Mouse (Mus musculus) MEL (cell line): ENCODE results near the gene Fam81a. TPM values are rescaled to one million over a fixed set of nuclear protein-coding genes. Genes with fewer than 3 reads are reported as not detected.

Experiments
- DNase-seq: peaks from one replicate; pipeline ENCODE4 v3.0.0; 2011; ENCODE audit warnings: low read depth, low spot score
- H3K27ac ChIP-seq: 2 replicates; pipeline ENCODE4 v1.5.1; 2012; ENCODE audit warnings: low read depth, mild to moderate bottlenecking, control low read depth, low read length, moderate library complexity; ENCODE audit not compliant: control insufficient read depth
- H3K27me3 ChIP-seq, 2 experiments: fragments of 150-350 bp in 1 of 2; sonication (generic) in 1 of 2; 2 replicates each; pipeline ENCODE4 v1.6.1; 2012; ENCODE audit warnings: low read length in 2 of 2, mild to moderate bottlenecking in 2 of 2, improper control_type of control experiment in 1 of 2, moderate library complexity in 1 of 2; ENCODE audit not compliant: insufficient read depth in 2 of 2, control insufficient read depth in 1 of 2
- H3K36me3 ChIP-seq, 2 experiments: 2 replicates each; pipeline ENCODE4 v1.6.1; 2012 to 2014; ENCODE audit warnings: low read length in 2 of 2, improper control_type of control experiment in 1 of 2, inconsistent platforms in 1 of 2, mild to moderate bottlenecking in 1 of 2; ENCODE audit not compliant: insufficient read depth in 2 of 2, control insufficient read depth in 1 of 2
- H3K4me1 ChIP-seq, 2 experiments: fragments of 150-350 bp in 1 of 2; sonication (generic) in 1 of 2; 2 replicates each; pipeline ENCODE4 v1.6.1; 2012; ENCODE audit warnings: low read length in 2 of 2, improper control_type of control experiment in 1 of 2, mild to moderate bottlenecking in 1 of 2; ENCODE audit not compliant: insufficient read depth in 2 of 2, control insufficient read depth in 1 of 2
- H3K4me3 ChIP-seq, 2 experiments: fragments of 150-350 bp in 1 of 2; sonication (generic) in 1 of 2; 2 replicates each; pipeline ENCODE4 v1.5.1; 2012; ENCODE audit warnings: low read depth in 2 of 2, low read length in 2 of 2, mild to moderate bottlenecking in 2 of 2, moderate library complexity in 2 of 2, control low read depth in 1 of 2, improper control_type of control experiment in 1 of 2; ENCODE audit not compliant: control insufficient read depth in 1 of 2, insufficient read depth in 1 of 2
- H3K79me2 ChIP-seq: 2 replicates; pipeline ENCODE4 v1.6.1; 2012; ENCODE audit warnings: mild to moderate bottlenecking, low read length, moderate library complexity; ENCODE audit not compliant: control insufficient read depth, poor library complexity, insufficient read depth
- H3K9ac ChIP-seq: 2 replicates; pipeline ENCODE4 v1.6.1; 2012; ENCODE audit warnings: low read depth, mild to moderate bottlenecking, control low read depth, low read length, moderate library complexity; ENCODE audit not compliant: control insufficient read depth, poor library complexity, severe bottlenecking
- H3K9me3 ChIP-seq: fragments of 150-350 bp; sonication (generic); replicated peaks from 2 replicates; pipeline ENCODE4 v1.6.1; 2012; ENCODE audit warnings: mild to moderate bottlenecking, low read length, improper control_type of control experiment, moderate library complexity; ENCODE audit not compliant: insufficient read depth
- CHD2 ChIP-seq: IDR thresholded peaks from 2 replicates; pipeline ENCODE4 v1.6.1; 2011; ENCODE audit warnings: low read length, improper control_type of control experiment
- CTCF ChIP-seq, 3 experiments: IDR thresholded peaks in 2 of 3; conservative IDR thresholded peaks in 1 of 3; 2 replicates each; pipeline ENCODE4 v1.5.1; 2011 to 2012; ENCODE audit warnings: low read length in 3 of 3, low read depth in 2 of 3, mild to moderate bottlenecking in 2 of 3, improper control_type of control experiment in 1 of 3, inconsistent platforms in 1 of 3, mixed read lengths in 1 of 3, moderate library complexity in 1 of 3; ENCODE audit not compliant: control insufficient read depth in 1 of 3, insufficient read depth in 1 of 3, poor library complexity in 1 of 3, severe bottlenecking in 1 of 3
- E2F4 ChIP-seq: IDR thresholded peaks from 2 replicates; pipeline ENCODE4 v1.6.1; 2011; ENCODE audit warnings: low read depth, low read length, improper control_type of control experiment, borderline replicate concordance
- EP300 ChIP-seq, 2 experiments: IDR thresholded peaks; 2 replicates each; pipeline ENCODE4 v1.6.1; 2011; ENCODE audit warnings: improper control_type of control experiment in 2 of 2, low read length in 2 of 2, low read depth in 1 of 2, mild to moderate bottlenecking in 1 of 2
- ETS1 ChIP-seq: IDR thresholded peaks from 2 replicates; pipeline ENCODE4 v1.6.1; 2012; ENCODE audit warnings: low read depth, mild to moderate bottlenecking, inconsistent platforms, low read length, improper control_type of control experiment, moderate library complexity
- GABPA ChIP-seq: IDR thresholded peaks from 2 replicates; pipeline ENCODE4 v1.6.1; 2012; ENCODE audit warnings: low read depth, mild to moderate bottlenecking, inconsistent platforms, low read length, improper control_type of control experiment, moderate library complexity
- GATA1 ChIP-seq: IDR thresholded peaks from 2 replicates; pipeline ENCODE4 v1.6.1; 2011; ENCODE audit warnings: low read depth, low read length, improper control_type of control experiment
- HCFC1 ChIP-seq: IDR thresholded peaks from 2 replicates; pipeline ENCODE4 v1.6.1; 2012; ENCODE audit warnings: low read depth, mild to moderate bottlenecking, inconsistent platforms, low read length, improper control_type of control experiment, moderate library complexity
- KAT2A ChIP-seq: conservative IDR thresholded peaks from 2 replicates; pipeline ENCODE4 v1.6.1; 2012; ENCODE audit warnings: low read depth, low read length, improper control_type of control experiment, inconsistent platforms
- MAFK ChIP-seq: IDR thresholded peaks from 2 replicates; pipeline ENCODE4 v1.6.1; 2011; ENCODE audit warnings: low read depth, mild to moderate bottlenecking, low read length, improper control_type of control experiment, borderline replicate concordance
- MAZ ChIP-seq: IDR thresholded peaks from 2 replicates; pipeline ENCODE4 v1.6.1; 2012; ENCODE audit warnings: low read depth, mild to moderate bottlenecking, inconsistent platforms, low read length, improper control_type of control experiment
- MEF2A ChIP-seq: IDR thresholded peaks from 2 replicates; pipeline ENCODE4 v1.6.1; 2014; ENCODE audit warnings: low read depth, mild to moderate bottlenecking, inconsistent platforms, low read length, improper control_type of control experiment; ENCODE audit not compliant: poor library complexity, insufficient replicate concordance, severe bottlenecking; ENCODE audit errors: extremely low read depth
- MYB ChIP-seq: IDR thresholded peaks from 2 replicates; pipeline ENCODE4 v1.6.1; 2011; ENCODE audit warnings: mild to moderate bottlenecking, low read depth, low read length, improper control_type of control experiment
- MYC ChIP-seq: IDR thresholded peaks from 2 replicates; pipeline ENCODE4 v1.6.1; 2011; ENCODE audit warnings: low read depth, mild to moderate bottlenecking, low read length, improper control_type of control experiment, moderate library complexity
- NELFE ChIP-seq: IDR thresholded peaks from 2 replicates; pipeline ENCODE4 v1.6.1; 2011; ENCODE audit warnings: low read depth, low read length, improper control_type of control experiment
- POLR2AphosphoS2 ChIP-seq: IDR thresholded peaks from 2 replicates; pipeline ENCODE4 v1.6.1; 2011; ENCODE audit warnings: low read length, improper control_type of control experiment
- POLR2AphosphoS5 ChIP-seq: IDR thresholded peaks from 2 replicates; pipeline ENCODE4 v1.6.1; 2012; ENCODE audit warnings: low read depth, borderline replicate concordance, mild to moderate bottlenecking, inconsistent platforms, low read length, moderate library complexity, mixed read lengths
- RAD21 ChIP-seq: IDR thresholded peaks from 2 replicates; pipeline ENCODE4 v1.6.1; 2011; ENCODE audit warnings: mild to moderate bottlenecking, low read depth, low read length, improper control_type of control experiment
- RCOR1 ChIP-seq: IDR thresholded peaks from 2 replicates; pipeline ENCODE4 v1.6.1; 2012; ENCODE audit warnings: low read depth, mild to moderate bottlenecking, inconsistent platforms, low read length, improper control_type of control experiment
- SIN3A ChIP-seq: IDR thresholded peaks from 2 replicates; pipeline ENCODE4 v1.6.1; 2012; ENCODE audit warnings: low read length, improper control_type of control experiment, inconsistent platforms
- TAL1 ChIP-seq: IDR thresholded peaks from 2 replicates; pipeline ENCODE4 v1.6.1; 2012; ENCODE audit warnings: mild to moderate bottlenecking, inconsistent platforms, low read length, moderate library complexity, mixed read lengths
- TBP ChIP-seq: IDR thresholded peaks from 2 replicates; pipeline ENCODE4 v1.8.0; 2011; ENCODE audit warnings: low read depth, low read length, improper control_type of control experiment
- UBTF ChIP-seq: IDR thresholded peaks from 2 replicates; pipeline ENCODE4 v1.6.1; 2012; ENCODE audit warnings: low read depth, mild to moderate bottlenecking, inconsistent platforms, low read length, improper control_type of control experiment, moderate library complexity, borderline replicate concordance; ENCODE audit not compliant: insufficient read depth
- USF2 ChIP-seq, 2 experiments: IDR thresholded peaks; 2 replicates each; pipeline ENCODE4 v1.6.1; 2011 to 2012; ENCODE audit warnings: improper control_type of control experiment in 2 of 2, low read length in 2 of 2, borderline replicate concordance in 1 of 2, inconsistent platforms in 1 of 2, low read depth in 1 of 2, mild to moderate bottlenecking in 1 of 2; ENCODE audit not compliant: insufficient read depth in 1 of 2
- ZC3H11A ChIP-seq: IDR thresholded peaks from 2 replicates; pipeline ENCODE4 v1.6.1; 2012; ENCODE audit warnings: low read depth, mild to moderate bottlenecking, inconsistent platforms, low read length, improper control_type of control experiment
- ZKSCAN1 ChIP-seq: IDR thresholded peaks from 2 replicates; pipeline ENCODE4 v1.6.1; 2012; ENCODE audit warnings: low read depth, mild to moderate bottlenecking, inconsistent platforms, low read length, improper control_type of control experiment, moderate library complexity
- ZMIZ1 ChIP-seq: IDR thresholded peaks from 2 replicates; pipeline ENCODE4 v1.6.1; 2012; ENCODE audit warnings: low read depth, mild to moderate bottlenecking, inconsistent platforms, low read length, improper control_type of control experiment, moderate library complexity
- ZNF384 ChIP-seq: IDR thresholded peaks from 2 replicates; pipeline ENCODE4 v1.6.1; 2012; ENCODE audit warnings: low read depth, mild to moderate bottlenecking, inconsistent platforms, low read length, improper control_type of control experiment
- polyA plus RNA-seq, 2 experiments: library from polyadenylated mRNA; stranded (reverse) in 1 of 2; unstranded in 1 of 2; fragments of >175 nt in 1 of 2; fragments of >200 nt in 1 of 2; gene quantifications; 2 replicates each; pipeline versions ENCODE4 v1.2.1 to v1.2.4; 2012; ENCODE audit warnings: low replicate concordance in 2 of 2, low read depth in 1 of 2; ENCODE audit not compliant: insufficient read length in 2 of 2, insufficient read depth in 1 of 2, missing spikeins in 1 of 2
- total RNA-seq: library from RNA; depleted of rRNA; stranded (reverse); fragments of 300-350 nt; gene quantifications from 2 replicates; pipeline ENCODE4 v1.2.3, GENCODE M21; 2012

Gene Fam81a
- total and polyA plus RNA-seq, 3 experiments, result not detected

DNA sequence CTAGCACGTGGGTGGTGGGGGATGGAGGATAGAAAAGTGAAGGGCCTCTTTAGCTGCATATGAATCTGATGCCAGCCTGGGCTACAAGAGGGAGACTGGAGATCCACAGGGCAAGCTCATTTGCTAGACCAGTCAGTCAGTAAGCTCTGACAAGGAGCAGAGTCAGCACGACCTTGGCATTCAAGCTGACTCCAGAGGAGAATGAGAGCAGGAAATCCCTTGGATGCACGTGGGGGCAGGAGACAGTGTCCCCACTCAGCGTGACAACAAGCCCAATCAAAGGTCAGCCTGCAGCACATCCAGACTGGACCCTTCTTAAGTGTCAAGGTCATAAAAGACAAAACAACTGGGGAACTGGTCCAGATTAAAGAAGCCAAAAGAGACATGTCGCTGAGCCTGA lies 7.6 kb downstream of the Fam81a start:
- peaks cover 3% of the 10 kb centered on the region in 2 experiments; a peak in 3 of 4 replicates for H3K27me3 ChIP-seq
- H3K36me3 ChIP-seq, result no peaks in the 10 kb centered on the region
- no peak overlapping the region for H3K4me3 ChIP-seq
- no peak for TF ChIP-seq RCOR1
- TF ChIP-seq TAL1, result no peak
- TF ChIP-seq ETS1, result no peak
- TF ChIP-seq MAFK, result no peak
- no peak for TF ChIP-seq MAZ
- no peak for TF ChIP-seq ZKSCAN1
- H3K9me3 ChIP-seq, result no peaks in the 10 kb centered on the region
- no peaks in the 10 kb centered on the region for H3K4me1 ChIP-seq
- H3K27ac ChIP-seq, result no peak overlapping the region
- no peak for DNase-seq
- no peak overlapping the region for H3K9ac ChIP-seq
- no peaks in the 10 kb centered on the region for H3K79me2 ChIP-seq

DNA sequence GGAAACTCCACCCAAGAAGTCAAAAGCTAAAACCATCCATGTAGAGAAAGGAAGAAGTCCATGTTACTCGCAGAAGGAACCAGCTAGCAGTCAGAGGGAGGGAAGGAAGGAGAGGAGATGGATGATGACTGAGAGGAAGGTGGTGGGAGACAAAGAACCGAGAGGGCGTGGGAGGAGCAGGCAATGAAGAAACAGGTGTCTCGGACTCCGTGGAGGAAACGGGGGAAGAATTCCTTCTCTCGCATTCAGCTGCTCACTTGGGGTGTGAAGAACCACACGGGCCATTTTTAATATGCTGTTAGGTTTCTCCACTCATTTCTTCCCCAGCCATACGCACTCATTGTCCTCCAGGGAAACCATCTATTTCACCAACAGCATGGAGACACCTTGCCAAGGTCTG lies 8.1 kb downstream of the Fam81a start:
- no peaks in the 10 kb centered on the region for H3K4me1 ChIP-seq

DNA sequence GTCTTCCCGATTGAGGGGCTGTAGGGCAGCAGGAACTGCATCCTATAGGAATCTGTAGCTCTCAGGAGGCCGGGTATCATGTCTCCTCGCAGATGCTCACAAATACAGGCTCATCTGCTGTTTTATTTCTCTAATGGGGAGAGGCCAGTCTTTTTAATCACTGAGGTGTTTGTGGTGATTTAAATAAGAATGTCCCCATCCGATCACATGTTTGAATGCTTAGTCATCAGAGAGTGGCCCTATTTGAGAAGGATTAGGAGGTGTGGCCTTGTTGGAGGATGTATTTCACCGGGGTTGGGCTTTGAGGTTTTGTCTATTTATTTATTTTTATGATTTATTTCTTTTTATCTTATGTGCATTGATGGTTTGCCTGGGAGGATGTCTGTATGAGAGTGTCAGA lies 11.6 kb downstream of the Fam81a start:
- H3K27ac ChIP-seq, result no peak overlapping the region
- H3K36me3 ChIP-seq, result no peaks in the 10 kb centered on the region
- no peaks in the 10 kb centered on the region for H3K9me3 ChIP-seq
- H3K27me3 ChIP-seq, result peaks cover 3% of the 10 kb centered on the region in 2 experiments; a peak in 1 of 4 replicates
- H3K9ac ChIP-seq, result no peak overlapping the region
- no peak for DNase-seq
- H3K4me3 ChIP-seq, result no peak overlapping the region
- H3K79me2 ChIP-seq, result no peaks in the 10 kb centered on the region
- TF ChIP-seq MEF2A (no peak), CTCF (IDR thresholded peaks at IDR 0.05 in 2 of 3, conservative IDR thresholded peaks at IDR 0.05 in 1 of 3; ENCODE audit: control insufficient read depth in 1 of 3, insufficient read depth in 1 of 3, low read depth in 2 of 3, low read length in 3 of 3, poor library complexity in 1 of 3, severe bottlenecking in 1 of 3) (no peak), HCFC1 (no peak), TBP (no peak), MAZ (no peak), ETS1 (no peak), POLR2AphosphoS2 (no peak), MAFK (no peak), KAT2A (no peak), EP300 (IDR thresholded peaks at IDR 0.05; ENCODE audit: low read depth in 1 of 2, low read length in 2 of 2) (no peak), UBTF (no peak)
- H3K4me1 ChIP-seq, result no peaks in the 10 kb centered on the region

More for the DNA sequence above, 8.1 kb downstream of the Fam81a start:
- no peaks in the 10 kb centered on the region for H3K9me3 ChIP-seq
- no peak overlapping the region for H3K4me3 ChIP-seq
- DNase-seq, result no peak
- no peak overlapping the region for H3K9ac ChIP-seq
- peaks cover 3% of the 10 kb centered on the region in 2 experiments; a peak in 3 of 4 replicates for H3K27me3 ChIP-seq
- TF ChIP-seq ZMIZ1, result no peak
- no peak for TF ChIP-seq ZNF384
- no peak for TF ChIP-seq GATA1
- TF ChIP-seq NELFE, result no peak
- no peak for TF ChIP-seq MYC
- TF ChIP-seq ZKSCAN1, result no peak
- no peak for TF ChIP-seq E2F4
- no peak for TF ChIP-seq RCOR1
- TF ChIP-seq TBP, result no peak
- no peak for TF ChIP-seq TAL1
- no peak for TF ChIP-seq CHD2
- TF ChIP-seq MAFK, result no peak
- TF ChIP-seq MYB, result no peak
- no peak for TF ChIP-seq ZC3H11A
- no peak for TF ChIP-seq ETS1
- no peak for TF ChIP-seq SIN3A
- TF ChIP-seq GABPA, result no peak
- no peak for TF ChIP-seq USF2 (IDR thresholded peaks at IDR 0.05; ENCODE audit: borderline replicate concordance in 1 of 2, insufficient read depth in 1 of 2, low read depth in 1 of 2, low read length in 2 of 2)
- TF ChIP-seq POLR2AphosphoS5, result no peak
- no peak for TF ChIP-seq RAD21
- no peak overlapping the region for H3K27ac ChIP-seq
- no peaks in the 10 kb centered on the region for H3K79me2 ChIP-seq
- H3K36me3 ChIP-seq, result no peaks in the 10 kb centered on the region
